Mouse (Mus musculus): ENCODE data around the gene Ddhd1.

The Ddhd1 gene

GRCm38 (mm10) chr14:45657641-45658611 lies at the start of gene Ddhd1:
Gene Ddhd1 (minus strand): TSS chr14:45658143.
- DNase-seq, result peak; percentile 84 to 89

GRCm38 (mm10) chr14:45707176-45707910 lies 49.4 kb upstream of the Ddhd1 start:
- DNase-seq, result no peak

GRCm38 (mm10) chr14:45700031-45700572 lies 42.2 kb upstream of the Ddhd1 start:
- no peak for DNase-seq

- no peak for DNase-seq
Observed at GRCm38 (mm10) chr14:45698867-45699266, 40.9 kb upstream of the Ddhd1 start.

- no peak for DNase-seq
Observed at GRCm38 (mm10) chr14:45696098-45696497, 38.2 kb upstream of the Ddhd1 start.

GRCm38 (mm10) chr14:45693891-45694290 lies 35.9 kb upstream of the Ddhd1 start:
- no peak for DNase-seq

- DNase-seq, result peak; percentile 16 to 25
Observed at GRCm38 (mm10) chr14:45690520-45691246, 32.7 kb upstream of the Ddhd1 start.

- no peak for DNase-seq
Observed at GRCm38 (mm10) chr14:45685313-45685712, 27.4 kb upstream of the Ddhd1 start.

- DNase-seq, result no peak
Observed at GRCm38 (mm10) chr14:45676722-45677121, 18.8 kb upstream of the Ddhd1 start.

GRCm38 (mm10) chr14:45668325-45668724 lies 10.4 kb upstream of the Ddhd1 start:
- no peak for DNase-seq

GRCm38 (mm10) chr14:45667231-45667630 lies 9.3 kb upstream of the Ddhd1 start:
- no peak for DNase-seq

GRCm38 (mm10) chr14:45661575-45661974 lies 3.6 kb upstream of the Ddhd1 start:
- DNase-seq, result no peak

- no peak for DNase-seq
Observed at GRCm38 (mm10) chr14:45660315-45660714, 2.4 kb upstream of the Ddhd1 start.

GRCm38 (mm10) chr14:45656831-45657640 lies 907 bp downstream of the Ddhd1 start:
- peak; percentile 61 to 69 for DNase-seq

- no peak for DNase-seq
Observed at GRCm38 (mm10) chr14:45654876-45655416, 3.0 kb downstream of the Ddhd1 start.

- DNase-seq, result no peak
Observed at GRCm38 (mm10) chr14:45653756-45654155, 4.2 kb downstream of the Ddhd1 start.

GRCm38 (mm10) chr14:45648999-45649818 lies 8.7 kb downstream of the Ddhd1 start:
- no peak for DNase-seq

GRCm38 (mm10) chr14:45648144-45648543 lies 9.8 kb downstream of the Ddhd1 start:
- DNase-seq, result no peak

- no peak for DNase-seq
Observed at GRCm38 (mm10) chr14:45647632-45648031, 10.3 kb downstream of the Ddhd1 start.

- DNase-seq, result no peak
Observed at GRCm38 (mm10) chr14:45647175-45647574, 10.8 kb downstream of the Ddhd1 start.

GRCm38 (mm10) chr14:45644786-45645185 lies 13.2 kb downstream of the Ddhd1 start:
- DNase-seq, result no peak
